Mouse (Mus musculus) neural tube, embryonic 13.5 days (tissue): ENCODE results near the gene Pianp. TPM values are rescaled to one million over a fixed set of nuclear protein-coding genes. Genes with fewer than 3 reads are reported as not detected.
A peak's percentile ranks its signal among the peaks of the same experiment; 100 is the strongest.
"Not testable (repeated sequence)": the region's sequence is repeated elsewhere in the genome, so short reads cannot be mapped to it uniquely, and the experiment has no call there.

Source experiments
- ATAC-seq: fragments of 200-750 bp; cut with Nextera tagmentation; 2 replicates; pipeline ENCODE4 v1.8.0; 2017; ENCODE audit warnings: low read depth, mild to moderate bottlenecking, moderate TSS enrichment, moderate library complexity
- H3K27ac ChIP-seq: fragments of 300-500 bp; sonication (generic); replicated peaks from 2 replicates; pipeline ENCODE4 v1.5.1; 2015; ENCODE audit warnings: moderate library complexity, mild to moderate bottlenecking, inconsistent platforms
- H3K27me3 ChIP-seq: fragments of 300-500 bp; sonication (generic); 2 replicates; pipeline ENCODE4 v1.6.1; 2015; ENCODE audit warnings: mild to moderate bottlenecking, inconsistent platforms
- H3K36me3 ChIP-seq: fragments of 300-500 bp; sonication (generic); 2 replicates; pipeline ENCODE4 v1.6.1; 2015; ENCODE audit warnings: mild to moderate bottlenecking, inconsistent platforms
- H3K4me1 ChIP-seq: fragments of 300-500 bp; sonication (generic); replicated peaks from 2 replicates; pipeline ENCODE4 v1.6.1; 2015; ENCODE audit warnings: inconsistent platforms
- H3K4me2 ChIP-seq: fragments of 300-500 bp; sonication (generic); 2 replicates; pipeline ENCODE4 v1.6.1; 2015; ENCODE audit warnings: inconsistent platforms, mild to moderate bottlenecking, moderate library complexity
- H3K4me3 ChIP-seq: fragments of 300-500 bp; sonication (generic); 2 replicates; pipeline ENCODE4 v1.5.1; 2015; ENCODE audit warnings: mild to moderate bottlenecking, inconsistent platforms
- H3K9ac ChIP-seq: fragments of 300-500 bp; sonication (generic); 2 replicates; pipeline ENCODE4 v1.6.1; 2015; ENCODE audit warnings: moderate library complexity, mild to moderate bottlenecking, inconsistent platforms
- H3K9me3 ChIP-seq: fragments of 300-500 bp; sonication (generic); 2 replicates; pipeline ENCODE4 v1.6.1; 2016; ENCODE audit warnings: inconsistent platforms
- WGBS: fragments of 180-500 bp; shearing (Covaris S2); methylation state at CpG from one replicate; pipeline ENCODE4 v1.1.7; 2015; 5-methylcytosine and 5-hydroxymethylcytosine counted together
- polyA plus RNA-seq: library from polyadenylated mRNA; unstranded; fragments of >200 nt; fragmentation: Nextera tagmentation; extraction: Ambion mirVana; gene quantifications from 2 replicates; pipeline ENCODE4 v1.2.1, GENCODE M21; 2015

Gene Pianp
- polyA plus RNA-seq, 1 experiment from 2014 or later: 28.4 TPM

DNA sequence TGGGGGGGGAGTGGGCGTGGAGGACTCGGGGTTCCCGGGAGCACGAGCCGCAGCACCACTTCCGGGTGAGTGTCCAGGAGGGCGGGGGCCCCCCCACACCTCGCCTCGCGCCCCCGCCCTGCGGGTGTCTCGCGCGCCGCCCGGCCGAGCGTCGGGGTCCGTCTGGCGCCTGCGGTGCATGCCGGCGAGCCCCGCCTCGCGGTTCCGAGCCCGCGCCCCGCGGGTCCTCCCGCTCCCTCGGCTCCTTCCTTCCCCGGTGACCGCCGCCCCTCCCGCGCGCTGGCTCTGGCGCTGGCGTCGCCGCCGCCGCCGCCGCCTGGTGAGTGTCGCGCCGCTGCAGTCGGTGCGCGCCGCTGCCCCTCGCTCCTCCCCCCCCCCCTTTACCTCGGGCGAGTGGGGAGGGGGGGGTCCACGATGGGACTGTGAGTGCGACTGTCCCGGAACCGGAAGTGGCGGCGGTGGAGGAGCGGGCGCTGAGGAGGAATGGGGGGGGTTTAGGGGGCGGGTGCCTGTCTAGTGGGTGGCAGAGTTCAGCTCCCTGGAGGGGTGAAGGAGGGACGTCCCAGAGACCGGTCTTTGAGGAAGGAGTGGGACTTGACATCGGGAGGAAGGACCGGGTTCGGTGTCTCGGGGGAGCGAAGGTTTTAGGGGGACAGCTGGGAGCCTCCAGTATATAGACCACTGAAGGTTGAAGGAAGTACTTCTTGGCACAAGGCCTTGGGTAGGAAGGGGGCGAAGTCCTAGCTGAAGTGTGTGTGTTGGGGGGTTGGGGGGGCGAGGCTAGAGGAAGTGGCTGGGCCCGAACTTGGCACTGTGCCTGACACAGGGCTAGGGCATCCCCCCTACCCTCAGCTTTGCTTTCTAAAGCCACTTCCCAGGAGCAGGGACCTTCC lies 12.9 kb downstream of the Pianp start:
- peak overlapping the region; percentile 75 for H3K4me3 ChIP-seq
- peaks cover 31% of the 10 kb centered on the region for H3K36me3 ChIP-seq
- WGBS: under 1% methylated on average over 42 of the region's 78 CpGs
- no peaks in the 10 kb centered on the region for H3K9me3 ChIP-seq
- H3K27me3 ChIP-seq: no peaks in the 10 kb centered on the region
- peak overlapping the region; percentile 93 for H3K4me2 ChIP-seq
- peaks cover 43% of the 10 kb centered on the region for H3K4me1 ChIP-seq
- peak overlapping the region; percentile 98 for H3K27ac ChIP-seq
- peak; percentile 88 for ATAC-seq
- peak overlapping the region; percentile 98 for H3K9ac ChIP-seq

DNA sequence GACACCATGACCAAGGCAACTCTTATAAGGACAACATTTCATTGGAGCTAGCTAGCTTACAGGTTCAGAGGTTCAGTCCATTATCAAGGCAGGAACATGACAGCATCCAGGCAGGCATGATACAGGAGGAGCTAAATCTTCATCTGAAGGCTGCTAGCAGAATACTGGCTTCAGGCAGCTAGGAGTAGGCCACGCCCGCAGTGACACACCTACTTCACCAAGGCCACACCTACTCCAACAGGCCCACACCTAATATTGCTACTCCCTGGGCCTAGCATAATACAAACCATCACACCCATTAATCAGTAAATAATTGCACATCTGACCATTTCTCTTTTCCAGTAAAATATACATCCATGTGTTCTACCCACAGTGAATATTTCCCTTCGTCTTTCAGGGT lies 21.2 kb downstream of the Pianp start:
- no peak for ATAC-seq
- Histone ChIP-seq H3K36me3 (peaks cover 74% of the 10 kb centered on the region), H3K9me3 (no peaks in the 10 kb centered on the region), H3K27me3 (no peaks in the 10 kb centered on the region), H3K4me3 (no peak overlapping the region), H3K27ac (no peak overlapping the region), H3K4me1 (peaks cover 5% of the 10 kb centered on the region), H3K9ac (no peak overlapping the region), H3K4me2 (no peak overlapping the region)
- WGBS: 97% methylated on average over 3 of the region's 3 CpGs

GRCm38 (mm10) chr6:125030532-125030931 lies 34.0 kb downstream of the Pianp start:
- H3K27ac ChIP-seq, ATAC-seq, H3K4me3 ChIP-seq, H3K4me1 ChIP-seq, H3K9ac ChIP-seq, H3K4me2 ChIP-seq, H3K9me3 ChIP-seq, H3K27me3 ChIP-seq: not testable (repeated sequence)
- peaks cover 60% of the 10 kb centered on the region for H3K36me3 ChIP-seq
- 33% methylated on average over 7 of the region's 9 CpGs for WGBS

DNA sequence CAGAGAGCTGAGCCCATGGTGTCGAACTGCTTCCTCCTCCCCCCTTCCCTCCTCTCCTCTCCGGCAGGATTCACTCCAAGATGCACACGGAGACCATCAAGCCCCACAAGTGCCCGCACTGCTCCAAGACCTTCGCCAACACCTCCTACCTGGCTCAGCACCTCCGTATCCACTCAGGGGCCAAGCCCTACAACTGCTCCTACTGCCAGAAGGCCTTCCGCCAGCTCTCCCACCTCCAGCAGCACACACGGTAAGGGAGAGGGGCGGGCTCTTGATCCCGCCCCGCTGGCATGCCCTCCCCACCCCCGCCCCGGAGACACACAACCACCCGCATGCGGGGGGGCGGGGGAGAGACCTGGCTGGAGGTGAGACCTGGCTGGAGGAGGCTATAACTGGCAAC lies 35.1 kb downstream of the Pianp start:
- Histone ChIP-seq H3K27ac (no peak overlapping the region), H3K9me3 (no peaks in the 10 kb centered on the region), H3K4me3 (no peak overlapping the region), H3K36me3 (peaks cover 65% of the 10 kb centered on the region), H3K4me2 (no peak overlapping the region), H3K9ac (no peak overlapping the region), H3K4me1 (no peaks in the 10 kb centered on the region), H3K27me3 (no peaks in the 10 kb centered on the region)
- 92% methylated on average over 16 of the region's 16 CpGs for WGBS
- ATAC-seq: 0 out of 2 replicates have a peak, but pooled peaks have one; percentile 37

- Histone ChIP-seq H3K27me3 (no peaks in the 10 kb centered on the region), H3K36me3 (peaks cover 48% of the 10 kb centered on the region), H3K4me3 (peak overlapping the region; percentile 74), H3K9ac (no peak overlapping the region), H3K9me3 (no peaks in the 10 kb centered on the region), H3K4me1 (peaks cover 22% of the 10 kb centered on the region), H3K27ac (peak overlapping the region; percentile 61), H3K4me2 (peak overlapping the region; percentile 88)
- 96% methylated on average over 4 of the region's 4 CpGs for WGBS
- no peak for ATAC-seq
These were observed 42.2 kb downstream of the Pianp start for GRCm38 (mm10) chr6:125038666-125039065.

DNA sequence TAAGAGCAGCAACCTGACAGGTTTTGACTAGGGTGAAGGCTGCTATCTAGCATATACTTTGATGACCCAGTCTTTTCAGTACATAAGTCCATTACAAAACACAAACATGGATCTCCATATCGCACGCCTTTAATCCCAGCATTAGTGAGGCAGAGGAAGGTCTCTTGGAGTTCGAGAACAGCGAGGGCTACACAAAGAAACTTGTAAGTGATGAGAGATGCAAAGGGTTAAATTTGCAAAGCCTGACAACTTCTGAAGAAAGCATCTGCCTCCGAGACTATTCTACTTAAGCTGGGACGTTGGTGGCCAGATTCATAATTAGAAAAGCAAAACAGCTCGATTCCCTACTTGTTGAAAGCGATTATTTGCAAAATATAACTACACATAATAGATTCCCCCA lies 42.6 kb downstream of the Pianp start:
- peak overlapping the region; percentile 74 for H3K4me3 ChIP-seq
- peak overlapping the region; percentile 61 for H3K27ac ChIP-seq
- peak overlapping the region; percentile 88 for H3K4me2 ChIP-seq
- ATAC-seq: peak; percentile 20
- H3K9me3 ChIP-seq: no peaks in the 10 kb centered on the region
- peaks cover 22% of the 10 kb centered on the region for H3K4me1 ChIP-seq
- H3K9ac ChIP-seq: 0 out of 2 replicates have a peak overlapping the region, but pooled peaks have one; percentile 22
- 5% methylated on average over 8 of the region's 8 CpGs for WGBS
- H3K27me3 ChIP-seq: no peaks in the 10 kb centered on the region
- H3K36me3 ChIP-seq: peaks cover 48% of the 10 kb centered on the region

GRCm38 (mm10) chr6:125039533-125040153 lies 43.1 kb downstream of the Pianp start, which contains the start of gene Ing4:
Gene Ing4, plus strand, starts transcription at chr6:125039760.
- H3K9me3 ChIP-seq: no peaks in the 10 kb centered on the region
- peak; percentile 96 for ATAC-seq
- peaks cover 49% of the 10 kb centered on the region for H3K36me3 ChIP-seq
- peak within 1 kb of the TSS; percentile 74 for H3K4me3 ChIP-seq
- under 1% methylated on average over 26 of the region's 26 CpGs for WGBS
- peaks cover 22% of the 10 kb centered on the region for H3K4me1 ChIP-seq
- no peaks in the 10 kb centered on the region for H3K27me3 ChIP-seq
- H3K27ac ChIP-seq: peak within 1 kb of the TSS; percentile 89
- H3K9ac ChIP-seq: peak within 1 kb of the TSS; percentile 87
- peak within 1 kb of the TSS; percentile 88 for H3K4me2 ChIP-seq

DNA sequence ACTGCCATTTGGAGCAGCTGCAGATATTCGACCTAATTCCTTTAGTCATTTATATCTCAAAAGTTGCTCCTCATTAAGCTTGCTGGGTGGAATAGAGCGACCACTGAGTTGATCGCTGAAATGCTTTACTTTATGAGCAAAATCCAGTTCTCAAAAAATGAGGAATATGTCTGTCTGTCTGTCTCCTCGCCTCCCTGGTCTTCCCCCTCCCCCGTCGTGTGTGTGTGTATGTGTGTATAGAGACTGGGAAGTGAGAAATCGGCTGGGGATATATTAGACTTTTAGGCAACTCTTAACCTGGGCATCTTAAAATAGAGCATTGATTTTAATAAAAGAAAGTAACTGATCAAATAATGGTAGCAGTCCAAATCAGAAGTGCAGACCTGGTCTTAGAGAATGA lies 43.7 kb downstream of the Pianp start:
- Histone ChIP-seq H3K27me3 (no peaks in the 10 kb centered on the region), H3K36me3 (peaks cover 49% of the 10 kb centered on the region), H3K4me1 (peaks cover 22% of the 10 kb centered on the region), H3K4me2 (peak overlapping the region; percentile 88), H3K9me3 (no peaks in the 10 kb centered on the region), H3K27ac (peak overlapping the region; percentile 89), H3K9ac (peak overlapping the region; percentile 87), H3K4me3 (peak overlapping the region; percentile 74)
- ATAC-seq: no peak
- 26% methylated on average over 7 of the region's 7 CpGs for WGBS

DNA sequence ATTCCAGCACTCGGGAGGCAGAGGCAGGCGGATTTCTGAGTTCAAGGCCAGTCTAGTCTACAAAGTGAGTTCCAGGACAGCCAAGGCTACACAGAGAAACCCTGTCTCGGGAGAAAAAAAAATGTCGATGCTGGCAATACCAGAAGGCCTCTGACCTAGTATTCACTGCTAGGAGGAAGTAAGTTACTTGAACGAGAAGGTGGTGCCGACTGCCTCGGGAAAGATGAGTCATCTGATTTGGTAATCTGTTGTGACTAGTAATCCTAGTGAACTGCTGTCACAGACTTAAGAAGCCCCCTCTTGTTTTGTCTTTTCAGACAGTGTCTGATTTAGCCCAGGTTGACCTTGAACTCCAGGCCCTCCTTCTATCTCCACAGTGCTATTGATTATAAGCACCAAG lies 44.6 kb downstream of the Pianp start:
- WGBS: 88% methylated on average over 7 of the region's 7 CpGs
- Histone ChIP-seq H3K27me3 (no peaks in the 10 kb centered on the region), H3K27ac (no peak overlapping the region), H3K4me3 (peak overlapping the region; percentile 74; the same call in 1 of the 2 replicates), H3K36me3 (peaks cover 48% of the 10 kb centered on the region), H3K4me2 (peak overlapping the region; percentile 88), H3K9ac (no peak overlapping the region), H3K9me3 (no peaks in the 10 kb centered on the region), H3K4me1 (peaks cover 22% of the 10 kb centered on the region)
- no peak for ATAC-seq

DNA sequence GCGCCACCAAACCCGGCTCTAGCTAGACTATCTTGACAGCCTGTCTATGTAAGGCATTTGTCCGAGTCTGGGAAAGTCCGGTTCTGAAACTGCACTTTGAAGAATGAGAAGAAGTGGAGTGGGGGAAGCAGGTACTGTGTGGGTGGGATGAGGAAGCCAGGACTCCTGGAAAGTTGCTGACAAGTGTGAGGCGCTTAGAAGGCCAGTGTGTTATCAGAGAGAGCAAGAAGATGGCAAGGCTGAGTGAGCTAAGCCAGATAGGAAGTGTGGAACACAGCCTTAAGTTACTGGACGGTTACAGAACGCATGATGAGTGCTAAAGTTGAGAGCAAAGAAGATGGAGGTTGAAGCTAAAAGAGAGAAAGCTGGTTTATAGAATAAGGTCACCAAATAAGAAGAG lies 45.6 kb downstream of the Pianp start:
- no peak overlapping the region for H3K9ac ChIP-seq
- H3K4me1 ChIP-seq: peaks cover 24% of the 10 kb centered on the region
- no peaks in the 10 kb centered on the region for H3K9me3 ChIP-seq
- peaks cover 47% of the 10 kb centered on the region for H3K36me3 ChIP-seq
- no peak overlapping the region for H3K4me2 ChIP-seq
- H3K27me3 ChIP-seq: no peaks in the 10 kb centered on the region
- H3K4me3 ChIP-seq: no peak overlapping the region
- H3K27ac ChIP-seq: no peak overlapping the region
- 97% methylated on average over 7 of the region's 7 CpGs for WGBS
- no peak for ATAC-seq

GRCm38 (mm10) chr6:125046691-125047090 lies 50.2 kb downstream of the Pianp start:
- WGBS: 34% methylated on average over 5 of the region's 5 CpGs
- H3K27ac ChIP-seq: no peak overlapping the region
- no peak overlapping the region for H3K4me2 ChIP-seq
- 0 out of 2 replicates have a peak, but pooled peaks cover 2% of the 10 kb centered on the region for H3K4me1 ChIP-seq
- H3K36me3 ChIP-seq: peaks cover 81% of the 10 kb centered on the region
- no peaks in the 10 kb centered on the region for H3K27me3 ChIP-seq
- H3K9me3 ChIP-seq: no peaks in the 10 kb centered on the region
- peak; percentile 62 for ATAC-seq
- H3K4me3 ChIP-seq: no peak overlapping the region
- H3K9ac ChIP-seq: no peak overlapping the region

- 0 out of 2 replicates have a peak, but pooled peaks cover 2% of the 10 kb centered on the region for H3K4me1 ChIP-seq
- no peak for ATAC-seq
- no peaks in the 10 kb centered on the region for H3K27me3 ChIP-seq
- no peak within 1 kb of the TSS for H3K4me2 ChIP-seq
- no peak within 1 kb of the TSS for H3K9ac ChIP-seq
- no peak within 1 kb of the TSS for H3K4me3 ChIP-seq
- H3K36me3 ChIP-seq: peaks cover 95% of the 10 kb centered on the region
- H3K9me3 ChIP-seq: no peaks in the 10 kb centered on the region
- no peak within 1 kb of the TSS for H3K27ac ChIP-seq
- WGBS: 39% methylated on average over 20 of the region's 20 CpGs
These were observed 53.2 kb downstream of the Pianp start, which contains the start of gene Acrbp for GRCm38 (mm10) chr6:125049678-125050077. Gene Acrbp, plus strand, starts transcription at chr6:125049689.
